Mouse (Mus musculus) neural tube, embryonic 12.5 days (tissue): ENCODE measurements around the gene Hhat. TPM values are rescaled to one million over a fixed set of nuclear protein-coding genes. Genes with fewer than 3 reads are reported as not detected.

ENCODE experiments used
- ATAC-seq: fragments of 200-750 bp; cut with Nextera tagmentation; 2 replicates; pipeline ENCODE4 v1.8.0; 2017; ENCODE audit warnings: low read depth, mild to moderate bottlenecking, moderate TSS enrichment, moderate library complexity; ENCODE audit not compliant: low FRiP score
- H3K27ac ChIP-seq: fragments of 300-500 bp; sonication (generic); 2 replicates; pipeline ENCODE4 v1.5.1; 2016
- H3K27me3 ChIP-seq: fragments of 300-500 bp; sonication (generic); replicated peaks from 2 replicates; pipeline ENCODE4 v1.6.1; 2016; ENCODE audit warnings: mild to moderate bottlenecking
- H3K36me3 ChIP-seq: fragments of 300-500 bp; sonication (generic); 2 replicates; pipeline ENCODE4 v1.6.1; 2016; ENCODE audit warnings: mild to moderate bottlenecking
- H3K4me1 ChIP-seq: fragments of 300-500 bp; sonication (generic); 2 replicates; pipeline ENCODE4 v1.6.1; 2016
- H3K4me2 ChIP-seq: fragments of 300-500 bp; sonication (generic); replicated peaks from 2 replicates; pipeline ENCODE4 v1.6.1; 2016; ENCODE audit warnings: mild to moderate bottlenecking
- H3K4me3 ChIP-seq: fragments of 300-500 bp; sonication (generic); 2 replicates; pipeline ENCODE4 v1.5.1; 2016
- H3K9ac ChIP-seq: fragments of 300-500 bp; sonication (generic); 2 replicates; pipeline ENCODE4 v1.6.1; 2016; ENCODE audit warnings: mild to moderate bottlenecking
- H3K9me3 ChIP-seq: fragments of 300-500 bp; sonication (generic); 2 replicates; pipeline ENCODE4 v1.6.1; 2016; ENCODE audit warnings: mild to moderate bottlenecking
- WGBS: fragments of 180-500 bp; shearing (Covaris S2); methylation state at CpG from one replicate; pipeline ENCODE4 v1.1.7; 2016; 5-methylcytosine and 5-hydroxymethylcytosine counted together
- polyA plus RNA-seq: library from polyadenylated mRNA; unstranded; fragments of >200 nt; fragmentation: Nextera tagmentation; extraction: Ambion mirVana; gene quantifications from 2 replicates; pipeline ENCODE4 v1.2.1, GENCODE M21; 2016

The Hhat gene
- polyA plus RNA-seq, 1 experiment from 2014 or later = 7.2 TPM

GRCm38 (mm10) chr1:192778206-192778605, 7.2 kb upstream of the Hhat start:
- H3K27ac ChIP-seq = no peak overlapping the region
- H3K4me1 ChIP-seq = no peaks in the 10 kb centered on the region
- no peak overlapping the region for H3K9ac ChIP-seq
- H3K9me3 ChIP-seq = no peaks in the 10 kb centered on the region
- H3K4me2 ChIP-seq = no peak overlapping the region
- H3K27me3 ChIP-seq = no peaks in the 10 kb centered on the region
- 91% methylated on average over 4 of the region's 4 CpGs for WGBS
- H3K4me3 ChIP-seq = no peak overlapping the region
- no peak for ATAC-seq
- H3K36me3 ChIP-seq = no peaks in the 10 kb centered on the region

- peak; percentile 90 for ATAC-seq
- WGBS = 17% methylated on average over 10 of the region's 10 CpGs
- H3K27me3 ChIP-seq = no peaks in the 10 kb centered on the region
- H3K4me1 ChIP-seq = peaks cover 12% of the 10 kb centered on the region
- no peaks in the 10 kb centered on the region for H3K36me3 ChIP-seq
- H3K27ac ChIP-seq = peak overlapping the region; percentile 70
- H3K4me2 ChIP-seq = peak overlapping the region; percentile 95
- no peaks in the 10 kb centered on the region for H3K9me3 ChIP-seq
- H3K4me3 ChIP-seq = peak overlapping the region; percentile 71
- H3K9ac ChIP-seq = peak overlapping the region; percentile 95
Observed at GRCm38 (mm10) chr1:192770130-192770494, 911 bp downstream of the Hhat start.

GRCm38 (mm10) chr1:192765531-192765930, 5.5 kb downstream of the Hhat start:
- Histone ChIP-seq H3K4me2 (no peak overlapping the region), H3K4me1 (peaks cover 10% of the 10 kb centered on the region), H3K27ac (no peak overlapping the region), H3K9ac (no peak overlapping the region), H3K36me3 (no peaks in the 10 kb centered on the region), H3K27me3 (no peaks in the 10 kb centered on the region), H3K4me3 (no peak overlapping the region), H3K9me3 (no peaks in the 10 kb centered on the region)
- ATAC-seq = no peak
- WGBS = 32% methylated on average over 4 of the region's 4 CpGs

- ATAC-seq = no peak
- Histone ChIP-seq H3K4me1 (peaks cover under 1% of the 10 kb centered on the region), H3K36me3 (no peaks in the 10 kb centered on the region), H3K4me3 (no peak overlapping the region), H3K27ac (no peak overlapping the region), H3K4me2 (no peak overlapping the region), H3K9me3 (no peaks in the 10 kb centered on the region), H3K9ac (no peak overlapping the region), H3K27me3 (no peaks in the 10 kb centered on the region)
- WGBS = 68% methylated on average over 2 of the region's 2 CpGs
Observed at GRCm38 (mm10) chr1:192764547-192764946, 6.5 kb downstream of the Hhat start.

GRCm38 (mm10) chr1:192762946-192763933, 7.8 kb downstream of the Hhat start:
- Histone ChIP-seq H3K4me3 (no peak overlapping the region), H3K27ac (no peak overlapping the region), H3K27me3 (no peaks in the 10 kb centered on the region), H3K36me3 (no peaks in the 10 kb centered on the region), H3K4me2 (no peak overlapping the region), H3K9me3 (no peaks in the 10 kb centered on the region), H3K4me1 (no peaks in the 10 kb centered on the region), H3K9ac (no peak overlapping the region)
- no peak for ATAC-seq
- WGBS = 74% methylated on average over 7 of the region's 7 CpGs

GRCm38 (mm10) chr1:192756674-192757073, 14.3 kb downstream of the Hhat start:
- WGBS = 87% methylated on average over 7 of the region's 7 CpGs
- no peak overlapping the region for H3K27ac ChIP-seq
- no peak overlapping the region for H3K9ac ChIP-seq

GRCm38 (mm10) chr1:192755685-192756606, 15.1 kb downstream of the Hhat start:
- WGBS = 27% methylated on average over 13 of the region's 13 CpGs
- H3K27ac ChIP-seq = peak overlapping the region; percentile 28; the same call in 1 of the 2 replicates
- no peaks in the 10 kb centered on the region for H3K36me3 ChIP-seq
- H3K4me1 ChIP-seq = peaks cover 32% of the 10 kb centered on the region
- no peaks in the 10 kb centered on the region for H3K9me3 ChIP-seq
- H3K9ac ChIP-seq = no peak overlapping the region
- peak overlapping the region; percentile 36 for H3K4me2 ChIP-seq
- ATAC-seq = peak; percentile 94
- H3K4me3 ChIP-seq = no peak overlapping the region
- no peaks in the 10 kb centered on the region for H3K27me3 ChIP-seq

More at GRCm38 (mm10) chr1:192756674-192757073, 14.3 kb downstream of the Hhat start:
- no peak for ATAC-seq
- peaks cover 32% of the 10 kb centered on the region for H3K4me1 ChIP-seq
- H3K36me3 ChIP-seq = no peaks in the 10 kb centered on the region
- no peak overlapping the region for H3K4me2 ChIP-seq
- H3K27me3 ChIP-seq = no peaks in the 10 kb centered on the region
- H3K9me3 ChIP-seq = no peaks in the 10 kb centered on the region
- no peak overlapping the region for H3K4me3 ChIP-seq

- Histone ChIP-seq H3K27me3 (no peaks in the 10 kb centered on the region), H3K4me2 (peak overlapping the region; percentile 36), H3K4me3 (no peak overlapping the region), H3K9ac (no peak overlapping the region), H3K27ac (peak overlapping the region; percentile 28; the same call in 1 of the 2 replicates), H3K36me3 (no peaks in the 10 kb centered on the region), H3K9me3 (no peaks in the 10 kb centered on the region), H3K4me1 (peaks cover 32% of the 10 kb centered on the region)
- ATAC-seq = peak; percentile 63
- WGBS = 39% methylated on average over 13 of the region's 13 CpGs
Observed at GRCm38 (mm10) chr1:192755246-192755645, 15.8 kb downstream of the Hhat start.

GRCm38 (mm10) chr1:192754268-192754667, 16.8 kb downstream of the Hhat start:
- Histone ChIP-seq H3K36me3 (no peaks in the 10 kb centered on the region), H3K9ac (no peak overlapping the region), H3K9me3 (no peaks in the 10 kb centered on the region), H3K27ac (no peak overlapping the region), H3K4me3 (no peak overlapping the region), H3K27me3 (no peaks in the 10 kb centered on the region), H3K4me1 (peaks cover 34% of the 10 kb centered on the region), H3K4me2 (no peak overlapping the region)
- ATAC-seq = no peak
- WGBS = 91% methylated on average over 4 of the region's 4 CpGs

- H3K27ac ChIP-seq = no peak overlapping the region
- H3K9me3 ChIP-seq = no peaks in the 10 kb centered on the region
- no peaks in the 10 kb centered on the region for H3K36me3 ChIP-seq
- peak overlapping the region; percentile 29; the same call in 1 of the 2 replicates for H3K4me2 ChIP-seq
- H3K27me3 ChIP-seq = no peaks in the 10 kb centered on the region
- H3K4me1 ChIP-seq = peaks cover 34% of the 10 kb centered on the region
- 0 out of 2 replicates have a peak, but pooled peaks have one; percentile 35 for ATAC-seq
- no peak overlapping the region for H3K9ac ChIP-seq
- 17% methylated on average over 8 of the region's 8 CpGs for WGBS
- no peak overlapping the region for H3K4me3 ChIP-seq
Observed at GRCm38 (mm10) chr1:192752659-192753601, 18.1 kb downstream of the Hhat start.

GRCm38 (mm10) chr1:192750042-192750437, 21.0 kb downstream of the Hhat start:
- H3K27me3 ChIP-seq = no peaks in the 10 kb centered on the region
- H3K9me3 ChIP-seq = no peaks in the 10 kb centered on the region
- no peak overlapping the region for H3K9ac ChIP-seq
- no peak overlapping the region for H3K4me2 ChIP-seq
- no peak overlapping the region for H3K4me3 ChIP-seq
- H3K36me3 ChIP-seq = no peaks in the 10 kb centered on the region
- peaks cover 15% of the 10 kb centered on the region for H3K4me1 ChIP-seq
- no peak overlapping the region for H3K27ac ChIP-seq
- WGBS = 62% methylated on average over 4 of the region's 4 CpGs
- ATAC-seq = no peak
